Mouse (Mus musculus) ES-E14 (cell line): Measurements from ENCODE around the gene Tiam1.

Experiments used
- HCFC1 ChIP-seq: IDR thresholded peaks from 2 replicates; pipeline ENCODE4 v1.6.1; 2012; ENCODE audit warnings: low read length, inconsistent platforms, borderline replicate concordance; ENCODE audit not compliant: insufficient read depth
- ZNF384 ChIP-seq: IDR thresholded peaks from 2 replicates; pipeline ENCODE4 v1.6.1; 2012; ENCODE audit warnings: low read depth, low read length, inconsistent platforms

- TF ChIP-seq HCFC1 (no peak), ZNF384 (no peak)
Measured at GRCm38 (mm10) chr16:89958982-89959381, 184.6 kb downstream of the Tiam1 start.
